Mouse (Mus musculus) cerebellum, adult 2 months (tissue): Measurements from ENCODE around the gene Dlk2.

Experiments used
- CTCF ChIP-seq: fragments of 200-500 bp; IDR thresholded peaks from 2 replicates; pipeline ENCODE4 v1.5.1; 2011; ENCODE audit warnings: low read depth, mild to moderate bottlenecking, control low read depth, low read length, moderate library complexity, borderline replicate concordance; ENCODE audit not compliant: insufficient read depth
- POLR2A ChIP-seq: fragments of 200-500 bp; IDR thresholded peaks from 2 replicates; pipeline ENCODE4 v1.6.1; 2011; ENCODE audit warnings: low read length, control low read depth, borderline replicate concordance; ENCODE audit not compliant: insufficient read depth

- TF ChIP-seq POLR2A, result no peak
- TF ChIP-seq CTCF, result peak; percentile 89
Observed at GRCm38 (mm10) chr17:46298220-46298913, 1.1 kb downstream of the Dlk2 start.
